Mouse (Mus musculus) liver, embryonic 14.5 days (tissue): ENCODE data around the gene Fem1a. TPM values are rescaled to one million over a fixed set of nuclear protein-coding genes. Genes with fewer than 3 reads are reported as not detected.

Experiments
- ATAC-seq: fragments of 200-750 bp; cut with Nextera tagmentation; 2 replicates; pipeline ENCODE4 v1.8.0; 2017; ENCODE audit warnings: moderate number of reproducible peaks, mild to moderate bottlenecking, moderate library complexity; ENCODE audit not compliant: insufficient read depth
- DNase-seq, 3 experiments: peaks; one replicate each; pipeline ENCODE4 v3.0.0-alpha.2; 2012 to 2013; ENCODE audit warnings: low read depth in 3 of 3, low spot score in 3 of 3
- H3K27ac ChIP-seq: fragments of 300-500 bp; sonication (generic); 2 replicates; pipeline ENCODE4 v1.5.1; 2014; ENCODE audit warnings: moderate library complexity, mild to moderate bottlenecking, control low read depth, inconsistent platforms
- H3K27me3 ChIP-seq: fragments of 300-500 bp; sonication (generic); 2 replicates; pipeline ENCODE4 v1.6.1; 2014; ENCODE audit warnings: mild to moderate bottlenecking, low read length, moderate library complexity; ENCODE audit not compliant: control insufficient read depth, insufficient read depth
- H3K36me3 ChIP-seq: fragments of 300-500 bp; sonication (generic); replicated peaks from 2 replicates; pipeline ENCODE4 v1.6.1; 2014; ENCODE audit warnings: low read depth; ENCODE audit not compliant: control insufficient read depth, insufficient read depth
- H3K4me1 ChIP-seq, 2 experiments: fragments of 200-500 bp in 1 of 2; fragments of 300-500 bp in 1 of 2; sonication (generic) in 1 of 2; replicated peaks; 2 replicates each; pipeline ENCODE4 v1.6.1; 2012 to 2014; ENCODE audit warnings: antibody characterized with exemption in 1 of 2, inconsistent platforms in 1 of 2, low read length in 1 of 2; ENCODE audit not compliant: control insufficient read depth in 2 of 2, insufficient read depth in 2 of 2
- H3K4me2 ChIP-seq: fragments of 300-500 bp; sonication (generic); 2 replicates; pipeline ENCODE4 v1.6.1; 2014; ENCODE audit warnings: low read depth, mild to moderate bottlenecking, control low read depth, moderate library complexity
- H3K4me3 ChIP-seq, 2 experiments: fragments of 200-500 bp in 1 of 2; fragments of 300-500 bp in 1 of 2; sonication (generic) in 1 of 2; 2 replicates each; pipeline ENCODE4 v1.5.1; 2012 to 2014; ENCODE audit warnings: low read depth in 2 of 2, low read length in 2 of 2, mild to moderate bottlenecking in 2 of 2, control low read depth in 1 of 2, inconsistent platforms in 1 of 2, moderate library complexity in 1 of 2; ENCODE audit not compliant: insufficient read depth in 1 of 2
- H3K9ac ChIP-seq: fragments of 300-500 bp; sonication (generic); replicated peaks from 2 replicates; pipeline ENCODE4 v1.6.1; 2014; ENCODE audit warnings: mild to moderate bottlenecking, control low read depth, moderate library complexity
- H3K9me3 ChIP-seq: fragments of 300-500 bp; sonication (generic); 2 replicates; pipeline ENCODE4 v1.6.1; 2016; ENCODE audit warnings: low read length, mixed read lengths; ENCODE audit not compliant: control insufficient read depth
- CTCF ChIP-seq: IDR thresholded peaks from 2 replicates; pipeline ENCODE4 v1.5.1; 2016; ENCODE audit warnings: antibody characterized with exemption, low read depth, control low read depth
- EP300 ChIP-seq: IDR thresholded peaks from 2 replicates; pipeline ENCODE4 v1.6.1; 2016; ENCODE audit warnings: antibody characterized with exemption, low read depth
- WGBS: fragments of 180-500 bp; shearing (Covaris S2); extraction: QIAGEN DNeasy Blood & Tissue Kit; methylation state at CpG from one replicate; pipeline ENCODE4 v1.1.7; 2014; ENCODE audit not compliant: insufficient replicate concordance; 5-methylcytosine and 5-hydroxymethylcytosine counted together
- polyA plus RNA-seq, 2 experiments: library from polyadenylated mRNA; depleted of rRNA in 1 of 2; stranded (reverse) in 1 of 2; unstranded in 1 of 2; fragments of >200 nt; fragmentation: Nextera tagmentation in 1 of 2; extraction: Ambion mirVana in 1 of 2; gene quantifications; 2 replicates each; pipeline versions ENCODE4 v1.2.1 to v1.2.3; 2012 to 2014

Fem1a gene
- polyA plus RNA-seq, 2 experiments = 4.9 to 5.8 TPM

GRCm38 (mm10) chr17:56219805-56220204 lies 36.8 kb upstream of the Fem1a start:
- Histone ChIP-seq H3K27ac (no peak overlapping the region), H3K4me3 (no peak overlapping the region)
- 35% methylated on average over 3 of the region's 3 CpGs for WGBS

GRCm38 (mm10) chr17:56224916-56225315 lies 31.7 kb upstream of the Fem1a start:
- WGBS = 14% methylated on average over 1 of the region's 1 CpGs
- no peak for ATAC-seq

More at GRCm38 (mm10) chr17:56219805-56220204, 36.8 kb upstream of the Fem1a start:
- H3K9ac ChIP-seq = no peak overlapping the region
- H3K9me3 ChIP-seq = no peaks in the 10 kb centered on the region
- no peak for TF ChIP-seq CTCF
- TF ChIP-seq EP300 = no peak
- no peak overlapping the region; the same call in none of the 2 replicates for H3K4me2 ChIP-seq
- no peak for ATAC-seq
- DNase-seq = no peak
- no peaks in the 10 kb centered on the region for H3K27me3 ChIP-seq
- H3K4me1 ChIP-seq = peaks cover 8 to 11% of the 10 kb centered on the region in 2 experiments
- no peaks in the 10 kb centered on the region for H3K36me3 ChIP-seq

GRCm38 (mm10) chr17:56226566-56226965 lies 30.0 kb upstream of the Fem1a start:
- H3K9ac ChIP-seq = no peak overlapping the region
- WGBS = 44% methylated on average over 3 of the region's 3 CpGs

More at GRCm38 (mm10) chr17:56224916-56225315, 31.7 kb upstream of the Fem1a start:
- DNase-seq = no peak
- no peaks in the 10 kb centered on the region for H3K36me3 ChIP-seq
- H3K9ac ChIP-seq = no peak overlapping the region
- H3K9me3 ChIP-seq = no peaks in the 10 kb centered on the region
- no peak for TF ChIP-seq CTCF
- TF ChIP-seq EP300 = no peak
- no peaks in the 10 kb centered on the region for H3K27me3 ChIP-seq
- no peak overlapping the region for H3K4me2 ChIP-seq
- 0 out of 4 replicates have a peak, but pooled peaks cover 0 to under 1% of the 10 kb centered on the region in 2 experiments for H3K4me1 ChIP-seq
- H3K27ac ChIP-seq = no peak overlapping the region
- H3K4me3 ChIP-seq = no peak overlapping the region

GRCm38 (mm10) chr17:56229943-56230342 lies 26.7 kb upstream of the Fem1a start:
- ATAC-seq (no peak), DNase-seq (no peak)
- Histone ChIP-seq H3K27ac (no peak overlapping the region), H3K4me2 (no peak overlapping the region), H3K27me3 (no peaks in the 10 kb centered on the region), H3K9me3 (no peaks in the 10 kb centered on the region), H3K4me3 (no peak overlapping the region), H3K9ac (no peak overlapping the region), H3K36me3 (no peaks in the 10 kb centered on the region), H3K4me1 (no peaks in the 10 kb centered on the region; a peak in 1 of 4 replicates)
- TF ChIP-seq EP300 (no peak), CTCF (no peak)
- WGBS = 55% methylated on average over 10 of the region's 10 CpGs

More at GRCm38 (mm10) chr17:56226566-56226965, 30.0 kb upstream of the Fem1a start:
- Histone ChIP-seq H3K4me3 (no peak overlapping the region), H3K27me3 (no peaks in the 10 kb centered on the region), H3K9me3 (no peaks in the 10 kb centered on the region), H3K4me1 (no peaks in the 10 kb centered on the region; a peak in 1 of 4 replicates), H3K4me2 (no peak overlapping the region), H3K36me3 (no peaks in the 10 kb centered on the region), H3K27ac (no peak overlapping the region)
- no peak for DNase-seq
- TF ChIP-seq CTCF (no peak), EP300 (no peak)
- ATAC-seq = no peak

- WGBS = 37% methylated on average over 8 of the region's 8 CpGs
- Histone ChIP-seq H3K4me2 (no peak overlapping the region), H3K36me3 (no peaks in the 10 kb centered on the region), H3K4me1 (no peaks in the 10 kb centered on the region; a peak in 1 of 4 replicates), H3K9ac (no peak overlapping the region), H3K27me3 (no peaks in the 10 kb centered on the region), H3K27ac (no peak overlapping the region), H3K9me3 (no peaks in the 10 kb centered on the region), H3K4me3 (no peak overlapping the region)
- ATAC-seq (no peak), DNase-seq (no peak)
- TF ChIP-seq EP300 = no peak
- TF ChIP-seq CTCF = no peak
Measured at GRCm38 (mm10) chr17:56233389-56233788, 23.2 kb upstream of the Fem1a start.
